Comparison of ENCODE assay signal across 32 mouse cellular contexts in the genomic region with DNA sequence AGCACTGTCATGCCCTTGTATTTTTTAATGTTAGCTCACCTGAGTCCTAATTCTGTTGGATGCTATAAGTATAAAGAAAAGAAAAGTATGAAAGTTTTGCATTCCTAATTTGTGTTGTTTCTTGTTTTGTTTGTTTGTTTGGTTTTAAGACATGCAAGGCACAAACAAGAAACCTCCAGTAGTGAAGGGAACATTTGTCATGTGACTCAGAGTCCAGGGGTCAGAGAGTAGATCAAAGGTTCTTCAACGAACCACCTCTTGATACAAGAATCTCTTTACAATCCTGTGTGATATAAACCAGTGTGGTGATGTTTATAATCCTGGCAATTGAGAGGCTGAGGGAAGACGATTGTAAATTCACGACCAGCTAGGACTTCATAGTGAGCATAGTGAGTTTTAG.
"Had no signal": no experiment of that assay in that cellular context is flagged by ENCODE, and none has a peak within 500 bp of the region (broad histone marks: within the 10 kb centered on the region; RNA-seq: fewer than 3 reads in every experiment).

No protein-coding gene starts in this region.

- DNase-seq: heart, adult 18-20 months; heart, adult 2 months; heart, postnatal 10 days; heart, postnatal 14 days; heart, postnatal 36 days; heart, postnatal 4 days; kidney, adult 11 months; kidney, adult 18-20 months; kidney, postnatal 10 days; kidney, postnatal 25 days; layer of hippocampus, adult 9-11 months; layer of hippocampus, postnatal 36 days had no signal

- H3K27ac ChIP-seq: heart, adult 2 months; heart, embryonic 10.5 days; heart, embryonic 13.5 days; heart, embryonic 15.5 days; hindbrain, embryonic 10.5 days; hindbrain, embryonic 12.5 days; hindbrain, embryonic 13.5 days; hindbrain, embryonic 14.5 days; hindbrain, embryonic 15.5 days; hindbrain, postnatal 0 days; intestine, embryonic 15.5 days; kidney, embryonic 15.5 days; kidney, postnatal 0 days; layer of hippocampus, adult 2 months; left cerebral cortex, adult 2 months had no signal

- ATAC-seq: hindbrain, embryonic 16.5 days; hindbrain, postnatal 0 days; inflammation-experienced regulatory T-cells, adult 6 months; intestine, embryonic 15.5 days; intestine, embryonic 16.5 days; intestine, postnatal 0 days had no signal

- H3K9ac ChIP-seq: heart, embryonic 12.5 days; heart, embryonic 13.5 days; heart, embryonic 15.5 days; hindbrain, embryonic 12.5 days; hindbrain, embryonic 13.5 days; hindbrain, embryonic 14.5 days; hindbrain, embryonic 15.5 days; intestine, embryonic 15.5 days; kidney, embryonic 15.5 days had no signal

- H3K4me2 ChIP-seq: heart, embryonic 11.5 days; heart, embryonic 12.5 days; heart, embryonic 13.5 days; heart, embryonic 15.5 days; hindbrain, embryonic 12.5 days; hindbrain, embryonic 13.5 days; hindbrain, embryonic 14.5 days; hindbrain, embryonic 15.5 days; intestine, embryonic 15.5 days; kidney, embryonic 15.5 days had no signal

- H3K4me1 ChIP-seq: heart, embryonic 10.5 days; heart, embryonic 12.5 days; heart, embryonic 13.5 days; heart, embryonic 15.5 days; hindbrain, embryonic 10.5 days; hindbrain, embryonic 12.5 days; hindbrain, embryonic 13.5 days; hindbrain, embryonic 15.5 days; intestine, embryonic 15.5 days; kidney, embryonic 15.5 days had no signal

- H3K36me3 ChIP-seq: heart, embryonic 10.5 days; heart, embryonic 12.5 days; heart, embryonic 13.5 days; heart, embryonic 15.5 days; hindbrain, embryonic 10.5 days; hindbrain, embryonic 12.5 days; hindbrain, embryonic 13.5 days; hindbrain, embryonic 15.5 days; intestine, embryonic 15.5 days; kidney, embryonic 15.5 days had no signal

- H3K4me3 ChIP-seq: heart, adult 2 months; heart, embryonic 10.5 days; heart, embryonic 12.5 days; heart, embryonic 13.5 days; heart, embryonic 15.5 days; hindbrain, embryonic 10.5 days; hindbrain, embryonic 12.5 days; hindbrain, embryonic 13.5 days; hindbrain, embryonic 15.5 days; intestine, embryonic 15.5 days; kidney, embryonic 15.5 days; layer of hippocampus, adult 2 months; left cerebral cortex, adult 2 months had no signal

- H3K9me3 ChIP-seq: heart, embryonic 10.5 days; heart, embryonic 12.5 days; heart, embryonic 13.5 days; heart, embryonic 15.5 days; hindbrain, embryonic 10.5 days; hindbrain, embryonic 12.5 days; hindbrain, embryonic 13.5 days; hindbrain, embryonic 15.5 days; intestine, embryonic 15.5 days; kidney, embryonic 15.5 days had no signal

- H3K27me3 ChIP-seq: heart, embryonic 12.5 days; heart, embryonic 13.5 days; heart, embryonic 15.5 days; hindbrain, embryonic 12.5 days; hindbrain, embryonic 13.5 days; hindbrain, embryonic 15.5 days; intestine, embryonic 15.5 days; kidney, embryonic 15.5 days had no signal
